Mouse (Mus musculus) urinary bladder, adult 18-20 months (tissue): Measurements from ENCODE around the gene Sfxn2.
A peak's percentile ranks its signal among the peaks of the same experiment; 100 is the strongest.

Experiments
- DNase-seq, 2 experiments: peaks; one replicate each; pipeline ENCODE4 v3.0.0; 2022; ENCODE audit warnings: low spot score in 2 of 2, mixed read lengths in 2 of 2

Sfxn2 gene

GRCm38 (mm10) chr19:46628403-46628802 is 55.2 kb downstream of the Sfxn2 start:
- no peak for DNase-seq

- DNase-seq = no peak
Observed at GRCm38 (mm10) chr19:46629807-46630206, 56.6 kb downstream of the Sfxn2 start.

GRCm38 (mm10) chr19:46631637-46632036 is 58.5 kb downstream of the Sfxn2 start:
- no peak for DNase-seq

- no peak for DNase-seq
Observed at GRCm38 (mm10) chr19:46635766-46636165, 62.6 kb downstream of the Sfxn2 start.

- no peak for DNase-seq
Observed at GRCm38 (mm10) chr19:46637598-46637997, 64.4 kb downstream of the Sfxn2 start.

- no peak for DNase-seq
Observed at GRCm38 (mm10) chr19:46639053-46639452, 65.9 kb downstream of the Sfxn2 start.

GRCm38 (mm10) chr19:46639496-46639895 is 66.3 kb downstream of the Sfxn2 start:
- no peak for DNase-seq

GRCm38 (mm10) chr19:46640780-46641179 is 67.6 kb downstream of the Sfxn2 start:
- DNase-seq = no peak

GRCm38 (mm10) chr19:46641420-46642085 is 68.4 kb downstream of the Sfxn2 start:
- peak; percentile 49 to 66 for DNase-seq

- DNase-seq = no peak
Observed at GRCm38 (mm10) chr19:46642136-46642753, 69.1 kb downstream of the Sfxn2 start.

GRCm38 (mm10) chr19:46643236-46643635 is 70.1 kb downstream of the Sfxn2 start:
- no peak for DNase-seq

GRCm38 (mm10) chr19:46644343-46644792 is 71.2 kb downstream of the Sfxn2 start:
- no peak for DNase-seq

GRCm38 (mm10) chr19:46644793-46645602 is 71.8 kb downstream of the Sfxn2 start:
- DNase-seq = no peak

- no peak for DNase-seq
Observed at GRCm38 (mm10) chr19:46646041-46646481, 72.9 kb downstream of the Sfxn2 start.

GRCm38 (mm10) chr19:46647254-46647653 is 74.1 kb downstream of the Sfxn2 start:
- peak in 1 of 2 experiments; percentile 40 for DNase-seq
